9 mouse cellular contexts compared by ENCODE assay signal in genomic region chr10:80071516-80071900, GRCm38 (mm10). TPM values are rescaled to one million over a fixed set of nuclear protein-coding genes. Genes with fewer than 3 reads are reported as not detected.
A peak's percentile ranks its signal among the peaks of the same experiment; 100 is the strongest.
DNase-seq lines count a peak whose midpoint lies in the region; ATAC-seq and TF ChIP-seq lines count a peak whose summit lies in the region.
"Had no signal": no experiment of that assay in that cellular context is flagged by ENCODE, and none has a peak within 500 bp of the region (broad histone marks: within the 10 kb centered on the region; RNA-seq: fewer than 3 reads in every experiment).

No protein-coding gene starts in this region.

- H3K4me3 ChIP-seq in forebrain, embryonic 13.5 days = no peak overlapping the region
- H3K4me3 ChIP-seq in forebrain, embryonic 14.5 days (ENCODE audit: low read depth, low read length) = no peak overlapping the region
- H3K4me3 ChIP-seq in lung, postnatal 0 days (ENCODE audit: low read depth, low read length) = no peak overlapping the region
- H3K4me3 ChIP-seq in hindbrain, embryonic 13.5 days = no peak overlapping the region
- H3K4me3 ChIP-seq in macrophage (ENCODE audit: inconsistent target) = no peak overlapping the region

- peaks cover 81% of the 10 kb centered on the region for H3K79me2 ChIP-seq in macrophage (ENCODE audit: inconsistent target)

- no peaks in the 10 kb centered on the region for H3K27me3 ChIP-seq in forebrain, embryonic 13.5 days
- H3K27me3 ChIP-seq in forebrain, embryonic 14.5 days (replicated peaks; ENCODE audit: control insufficient read depth, insufficient read depth, low read length) = no peaks in the 10 kb centered on the region
- H3K27me3 ChIP-seq in lung, postnatal 0 days (replicated peaks; ENCODE audit: insufficient read depth, low read length) = no peaks in the 10 kb centered on the region
- no peaks in the 10 kb centered on the region for H3K27me3 ChIP-seq in hindbrain, embryonic 13.5 days

- H3K36me3 ChIP-seq in forebrain, embryonic 13.5 days (ENCODE audit: poor library complexity, severe bottlenecking) = peaks cover 7% of the 10 kb centered on the region
- H3K36me3 ChIP-seq in forebrain, embryonic 14.5 days (ENCODE audit: control insufficient read depth, insufficient read depth, low read length) = no peaks in the 10 kb centered on the region; the same call in 1 of the 2 replicates
- peaks cover 3% of the 10 kb centered on the region for H3K36me3 ChIP-seq in lung, postnatal 0 days (ENCODE audit: insufficient read depth, low read length)
- H3K36me3 ChIP-seq in hindbrain, embryonic 13.5 days = peaks cover 19% of the 10 kb centered on the region
- H3K36me3 ChIP-seq in macrophage (ENCODE audit: inconsistent target) = peaks cover 40% of the 10 kb centered on the region

- H3K4me2 ChIP-seq in forebrain, embryonic 13.5 days = no peak overlapping the region
- no peak overlapping the region for H3K4me2 ChIP-seq in forebrain, embryonic 14.5 days (ENCODE audit: low read length)
- peak overlapping the region; percentile 18; the same call in 1 of the 2 replicates for H3K4me2 ChIP-seq in lung, postnatal 0 days (replicated peaks; ENCODE audit: low read depth, low read length)
- no peak overlapping the region for H3K4me2 ChIP-seq in hindbrain, embryonic 13.5 days

- DNase-seq in forebrain, embryonic 14.5 days (ENCODE audit: low spot score) = no peak
- DNase-seq in lung, postnatal 0 days (ENCODE audit: low spot score) = no peak
- DNase-seq in lung, postnatal 10 days = no peak
- DNase-seq in ovary, postnatal 36 days (ENCODE audit: low spot score) = no peak
- no peak for DNase-seq in adrenal gland, adult 18-20 months (ENCODE audit: low spot score in 2 of 2)

- WGBS in forebrain, embryonic 13.5 days = 90% methylated on average over 3 of the region's 3 CpGs
- 83% methylated on average over 3 of the region's 3 CpGs for WGBS in forebrain, embryonic 14.5 days
- 61% methylated on average over 3 of the region's 3 CpGs for WGBS in lung, postnatal 0 days
- whole genome bisulfite sequencing in hindbrain, embryonic 13.5 days = 82% methylated on average over 3 of the region's 3 CpGs
- WGBS in macrophage (ENCODE audit: missing documents) = 46% methylated on average over 3 of the region's 3 CpGs

- no peak for ATAC-seq in forebrain, embryonic 13.5 days
- ATAC-seq in forebrain, embryonic 14.5 days = no peak
- no peak for ATAC-seq in lung, postnatal 0 days
- no peak for ATAC-seq in hindbrain, embryonic 13.5 days (ENCODE audit: low FRiP score)
- ATAC-seq: inflammation-experienced regulatory T-cells, adult 6 months had no signal

- H3K27ac ChIP-seq in forebrain, embryonic 13.5 days = no peak overlapping the region
- H3K27ac ChIP-seq in forebrain, embryonic 14.5 days (ENCODE audit: low read depth, low read length) = no peak overlapping the region
- peak overlapping the region; percentile 93 for H3K27ac ChIP-seq in lung, postnatal 0 days (ENCODE audit: low read length)
- peak overlapping the region; percentile 14; the same call in 1 of the 2 replicates for H3K27ac ChIP-seq in hindbrain, embryonic 13.5 days
- H3K27ac ChIP-seq in macrophage = peak overlapping the region; percentile 92

- peak overlapping the region; percentile 52; the same call in 1 of the 2 replicates for H3K9ac ChIP-seq in forebrain, embryonic 13.5 days
- H3K9ac ChIP-seq in forebrain, embryonic 14.5 days (ENCODE audit: low read length) = no peak overlapping the region; the same call in 1 of the 2 replicates
- 0 out of 2 replicates have a peak overlapping the region, but pooled peaks have one; percentile 12 for H3K9ac ChIP-seq in lung, postnatal 0 days (replicated peaks; ENCODE audit: low read depth)
- peak overlapping the region; percentile 20; the same call in 1 of the 2 replicates for H3K9ac ChIP-seq in hindbrain, embryonic 13.5 days

- H3K9me3 ChIP-seq in forebrain, embryonic 13.5 days (replicated peaks) = no peaks in the 10 kb centered on the region
- no peaks in the 10 kb centered on the region for H3K9me3 ChIP-seq in forebrain, embryonic 14.5 days (replicated peaks; ENCODE audit: control insufficient read depth, low read length)
- no peaks in the 10 kb centered on the region for H3K9me3 ChIP-seq in lung, postnatal 0 days (ENCODE audit: low read length)
- H3K9me3 ChIP-seq in hindbrain, embryonic 13.5 days = no peaks in the 10 kb centered on the region

- H3K4me1 ChIP-seq in forebrain, embryonic 13.5 days = peaks cover 9% of the 10 kb centered on the region; the same call in 1 of the 2 replicates
- no peaks in the 10 kb centered on the region for H3K4me1 ChIP-seq in forebrain, embryonic 14.5 days (ENCODE audit: control insufficient read depth, insufficient read depth, low read length)
- peaks cover 45% of the 10 kb centered on the region for H3K4me1 ChIP-seq in lung, postnatal 0 days (ENCODE audit: insufficient read depth, low read depth, low read length)
- peaks cover 22% of the 10 kb centered on the region for H3K4me1 ChIP-seq in hindbrain, embryonic 13.5 days (replicated peaks)

- TF ChIP-seq CTCF in lung, postnatal 0 days (IDR thresholded peaks at IDR 0.05) = 0 out of 2 replicates have a peak, but pooled peaks have one; percentile 0

- TF ChIP-seq EP300 in lung, postnatal 0 days (IDR thresholded peaks at IDR 0.05) = no peak

RNA-seq across cellular contexts. Expression of gene Gpx4, which starts 24.5 kb away (rescaled TPM):
- 487 and 489 TPM in 2 replicates for polyA plus RNA-seq in forebrain, embryonic 13.5 days (2015; fragmentation: Nextera tagmentation; extraction: Ambion mirVana)
- polyA plus RNA-seq in forebrain, embryonic 14.5 days (2014; fragmentation: Nextera tagmentation; extraction: Ambion mirVana) = 555 and 632 TPM in 2 replicates
- 1,058 and 1,082 TPM in 2 replicates for polyA plus RNA-seq in lung, postnatal 0 days (2015; fragmentation: Nextera tagmentation; extraction: Ambion mirVana)
- polyA plus RNA-seq in hindbrain, embryonic 13.5 days (2015; fragmentation: Nextera tagmentation; extraction: Ambion mirVana) = 509 and 531 TPM in 2 replicates
- 100 to 1,000 TPM in 8 of 26 experiments, 10 to 100 TPM in 18; 25.2 to 137 (median 85.2) TPM for total RNA-seq in macrophage (2018; cell fraction: chromatin; rRNA removed)
- total RNA-seq in macrophage (2018; cell fraction: cytosol; rRNA removed) = 100 to 1,000 TPM; 389 to 647 (median 497) TPM
- total RNA-seq in macrophage (2018; cell fraction: nucleus; rRNA removed) = 100 to 1,000 TPM in 20 of 26 experiments, 10 to 100 TPM in 6; 53.9 to 194 (median 123) TPM
- polyA plus RNA-seq in macrophage (2018) = 427 to 512 TPM (median 481 TPM) in 3 replicates
- total RNA-seq in adrenal gland, adult 18-20 months (2021) = 1,000 to 10,000 TPM; 1,091 to 1,886 TPM

RNA-seq across cellular contexts. Expression of gene Polr2e, which starts 31.9 kb away (rescaled TPM):
- polyA plus RNA-seq in forebrain, embryonic 13.5 days (2015; fragmentation: Nextera tagmentation; extraction: Ambion mirVana) = 193 and 199 TPM in 2 replicates
- polyA plus RNA-seq in forebrain, embryonic 14.5 days (2014; fragmentation: Nextera tagmentation; extraction: Ambion mirVana) = 205 and 219 TPM in 2 replicates
- polyA plus RNA-seq in lung, postnatal 0 days (2015; fragmentation: Nextera tagmentation; extraction: Ambion mirVana) = 178 and 202 TPM in 2 replicates
- 150 and 154 TPM in 2 replicates for polyA plus RNA-seq in hindbrain, embryonic 13.5 days (2015; fragmentation: Nextera tagmentation; extraction: Ambion mirVana)
- 10 to 100 TPM in 15 of 26 experiments, 1 to 10 TPM in 11; 2.7 to 32.6 (median 15.8) TPM for total RNA-seq in macrophage (2018; cell fraction: chromatin; rRNA removed)
- 10 to 100 TPM; 24.1 to 50.6 (median 34.6) TPM for total RNA-seq in macrophage (2018; cell fraction: cytosol; rRNA removed)
- total RNA-seq in macrophage (2018; cell fraction: nucleus; rRNA removed) = 10 to 100 TPM in 17 of 26 experiments, 1 to 10 TPM in 9; 5.7 to 31.9 (median 11.6) TPM
- 51.6 to 65.8 TPM (median 54.3 TPM) in 3 replicates for polyA plus RNA-seq in macrophage (2018)
- 10 to 100 TPM; 86.3 to 94.3 TPM for total RNA-seq in adrenal gland, adult 18-20 months (2021)

RNA-seq across cellular contexts. Expression of gene Sbno2, which starts 33.9 kb away (rescaled TPM):
- 11.6 and 13.6 TPM in 2 replicates for polyA plus RNA-seq in forebrain, embryonic 13.5 days (2015; fragmentation: Nextera tagmentation; extraction: Ambion mirVana)
- 8.1 and 11.1 TPM in 2 replicates for polyA plus RNA-seq in forebrain, embryonic 14.5 days (2014; fragmentation: Nextera tagmentation; extraction: Ambion mirVana)
- polyA plus RNA-seq in lung, postnatal 0 days (2015; fragmentation: Nextera tagmentation; extraction: Ambion mirVana) = 17.5 and 26.4 TPM in 2 replicates
- polyA plus RNA-seq in hindbrain, embryonic 13.5 days (2015; fragmentation: Nextera tagmentation; extraction: Ambion mirVana) = 13.6 and 14.4 TPM in 2 replicates
- 1,000 to 10,000 TPM in 1 of 26 experiments, 100 to 1,000 TPM in 25; 193 to 1,010 (median 316) TPM for total RNA-seq in macrophage (2018; cell fraction: chromatin; rRNA removed)
- total RNA-seq in macrophage (2018; cell fraction: cytosol; rRNA removed) = 100 to 1,000 TPM in 1 of 26 experiments, 10 to 100 TPM in 25; 35.5 to 111 (median 48.4) TPM
- total RNA-seq in macrophage (2018; cell fraction: nucleus; rRNA removed) = 100 to 1,000 TPM; 103 to 721 (median 158) TPM
- 23.7 to 43.6 TPM (median 42.5 TPM) in 3 replicates for polyA plus RNA-seq in macrophage (2018)
- 10 to 100 TPM; 31.0 to 41.4 TPM for total RNA-seq in adrenal gland, adult 18-20 months (2021)

RNA-seq across cellular contexts. Expression of gene Stk11, which starts 44.1 kb away (rescaled TPM):
- polyA plus RNA-seq in forebrain, embryonic 13.5 days (2015; fragmentation: Nextera tagmentation; extraction: Ambion mirVana) = 20.7 and 21.6 TPM in 2 replicates
- 25.5 and 27.7 TPM in 2 replicates for polyA plus RNA-seq in forebrain, embryonic 14.5 days (2014; fragmentation: Nextera tagmentation; extraction: Ambion mirVana)
- polyA plus RNA-seq in lung, postnatal 0 days (2015; fragmentation: Nextera tagmentation; extraction: Ambion mirVana) = 19.0 and 19.8 TPM in 2 replicates
- polyA plus RNA-seq in hindbrain, embryonic 13.5 days (2015; fragmentation: Nextera tagmentation; extraction: Ambion mirVana) = 16.3 and 18.2 TPM in 2 replicates
- 100 to 1,000 TPM in 25 of 26 experiments, 10 to 100 TPM in 1; 82.3 to 299 (median 163) TPM for total RNA-seq in macrophage (2018; cell fraction: chromatin; rRNA removed)
- 100 to 1,000 TPM in 3 of 26 experiments, 10 to 100 TPM in 23; 66.1 to 109 (median 92.3) TPM for total RNA-seq in macrophage (2018; cell fraction: cytosol; rRNA removed)
- total RNA-seq in macrophage (2018; cell fraction: nucleus; rRNA removed) = 100 to 1,000 TPM in 19 of 26 experiments, 10 to 100 TPM in 7; 75.4 to 159 (median 118) TPM
- polyA plus RNA-seq in macrophage (2018) = 72.6 to 106 TPM (median 79.6 TPM) in 3 replicates
- 100 to 1,000 TPM; 154 to 158 TPM for total RNA-seq in adrenal gland, adult 18-20 months (2021)

RNA-seq across cellular contexts. Expression of gene Arhgap45, which starts 55.1 kb away (rescaled TPM):
- 1.2 and 1.3 TPM in 2 replicates for polyA plus RNA-seq in forebrain, embryonic 13.5 days (2015; fragmentation: Nextera tagmentation; extraction: Ambion mirVana)
- 1.1 and 1.5 TPM in 2 replicates for polyA plus RNA-seq in forebrain, embryonic 14.5 days (2014; fragmentation: Nextera tagmentation; extraction: Ambion mirVana)
- polyA plus RNA-seq in lung, postnatal 0 days (2015; fragmentation: Nextera tagmentation; extraction: Ambion mirVana) = 20.1 and 22.2 TPM in 2 replicates
- polyA plus RNA-seq in hindbrain, embryonic 13.5 days (2015; fragmentation: Nextera tagmentation; extraction: Ambion mirVana) = 2.5 and 2.8 TPM in 2 replicates
- 100 to 1,000 TPM in 23 of 26 experiments, 10 to 100 TPM in 3; 60.1 to 650 (median 256) TPM for total RNA-seq in macrophage (2018; cell fraction: chromatin; rRNA removed)
- total RNA-seq in macrophage (2018; cell fraction: cytosol; rRNA removed) = 100 to 1,000 TPM in 7 of 26 experiments, 10 to 100 TPM in 19; 38.3 to 135 (median 73.0) TPM
- total RNA-seq in macrophage (2018; cell fraction: nucleus; rRNA removed) = 100 to 1,000 TPM in 19 of 26 experiments, 10 to 100 TPM in 7; 53.9 to 429 (median 152) TPM
- polyA plus RNA-seq in macrophage (2018) = 56.2 to 124 TPM (median 74.2 TPM) in 3 replicates
- total RNA-seq in adrenal gland, adult 18-20 months (2021) = 1 to 10 TPM; 5.5 to 7.3 TPM

Comparison
In these comparisons a context has a peak if more than half of its experiments do, and no peak if none do; other contexts are left out.
1. H3K27ac ChIP-seq: peak in lung, postnatal 0 days (single experiment), hindbrain, embryonic 13.5 days (single experiment) and macrophage (single experiment); none in forebrain, embryonic 13.5 days (single experiment) and forebrain, embryonic 14.5 days (single experiment).